Mouse (Mus musculus): ENCODE data around the gene Rasgef1c. TPM values are rescaled to one million over a fixed set of nuclear protein-coding genes. Genes with fewer than 3 reads are reported as not detected.
A peak's percentile ranks its signal among the peaks of the same experiment; 100 is the strongest.

Gene Rasgef1c
- 0.10 and 0.11 TPM in 2 replicates for polyA plus RNA-seq (2016; fragmentation: Nextera tagmentation; extraction: Ambion mirVana)

GRCm38 (mm10) chr11:49901659-49902458, at the start of gene Rasgef1c:
Gene Rasgef1c (plus strand): TSS chr11:49901835.
- peaks cover 10% of the 10 kb centered on the region for H3K4me1 ChIP-seq (replicated peaks)
- H3K4me2 ChIP-seq = peak within 1 kb of the TSS; percentile 100
- H3K9ac ChIP-seq (replicated peaks) = peak within 1 kb of the TSS; percentile 70
- peaks cover 7% of the 10 kb centered on the region for H3K9me3 ChIP-seq
- no peak within 1 kb of the TSS for H3K27ac ChIP-seq
- H3K4me3 ChIP-seq (replicated peaks) = peak within 1 kb of the TSS; percentile 69
- H3K27me3 ChIP-seq = peaks cover 50% of the 10 kb centered on the region
- 2% methylated on average over 99 of the region's 99 CpGs for WGBS
- no peaks in the 10 kb centered on the region for H3K36me3 ChIP-seq
- peak; percentile 70 for ATAC-seq (ENCODE audit: insufficient number of reproducible peaks, insufficient read depth, low FRiP score, low TSS enrichment, low read depth)

GRCm38 (mm10) chr11:49855144-49855543, 46.5 kb upstream of the Rasgef1c start:
- Histone ChIP-seq H3K4me2 (no peak overlapping the region), H3K36me3 (peaks cover 41% of the 10 kb centered on the region), H3K9me3 (no peaks in the 10 kb centered on the region), H3K27ac (no peak overlapping the region), H3K9ac (replicated peaks) (no peak overlapping the region), H3K4me3 (replicated peaks) (no peak overlapping the region), H3K4me1 (replicated peaks) (no peaks in the 10 kb centered on the region), H3K27me3 (no peaks in the 10 kb centered on the region)
- WGBS = 84% methylated on average over 5 of the region's 5 CpGs
- ATAC-seq (ENCODE audit: insufficient number of reproducible peaks, insufficient read depth, low FRiP score, low TSS enrichment, low read depth) = no peak

- H3K9ac ChIP-seq (replicated peaks) = no peak overlapping the region
- no peak overlapping the region for H3K4me2 ChIP-seq
- H3K4me1 ChIP-seq (replicated peaks) = no peaks in the 10 kb centered on the region
- H3K9me3 ChIP-seq = no peaks in the 10 kb centered on the region
- no peaks in the 10 kb centered on the region for H3K27me3 ChIP-seq
- peaks cover 36% of the 10 kb centered on the region for H3K36me3 ChIP-seq
- WGBS = 86% methylated on average over 4 of the region's 4 CpGs
- H3K27ac ChIP-seq = no peak overlapping the region
- ATAC-seq (ENCODE audit: insufficient number of reproducible peaks, insufficient read depth, low FRiP score, low TSS enrichment, low read depth) = no peak
- no peak overlapping the region for H3K4me3 ChIP-seq (replicated peaks)
These were observed 40.5 kb upstream of the Rasgef1c start for GRCm38 (mm10) chr11:49861139-49861538.

- Histone ChIP-seq H3K9me3 (no peaks in the 10 kb centered on the region), H3K4me2 (no peak overlapping the region), H3K9ac (replicated peaks) (no peak overlapping the region), H3K27ac (no peak overlapping the region), H3K4me1 (replicated peaks) (no peaks in the 10 kb centered on the region), H3K4me3 (replicated peaks) (no peak overlapping the region), H3K27me3 (no peaks in the 10 kb centered on the region), H3K36me3 (peaks cover 33% of the 10 kb centered on the region)
- no peak for ATAC-seq (ENCODE audit: insufficient number of reproducible peaks, insufficient read depth, low FRiP score, low TSS enrichment, low read depth)
These were observed 37.7 kb upstream of the Rasgef1c start for GRCm38 (mm10) chr11:49863926-49864325.

- Histone ChIP-seq H3K4me2 (no peak overlapping the region), H3K27ac (no peak overlapping the region), H3K36me3 (peaks cover 53% of the 10 kb centered on the region), H3K4me1 (replicated peaks) (no peaks in the 10 kb centered on the region), H3K9ac (replicated peaks) (no peak overlapping the region), H3K4me3 (replicated peaks) (no peak overlapping the region), H3K27me3 (no peaks in the 10 kb centered on the region), H3K9me3 (no peaks in the 10 kb centered on the region)
- no peak for ATAC-seq (ENCODE audit: insufficient number of reproducible peaks, insufficient read depth, low FRiP score, low TSS enrichment, low read depth)
- WGBS = 82% methylated on average over 5 of the region's 5 CpGs
These were observed 34.3 kb upstream of the Rasgef1c start for GRCm38 (mm10) chr11:49867320-49867719.

- H3K27me3 ChIP-seq = no peaks in the 10 kb centered on the region
These were observed 31.9 kb upstream of the Rasgef1c start for GRCm38 (mm10) chr11:49869762-49870161.

GRCm38 (mm10) chr11:49871914-49872313, 29.7 kb upstream of the Rasgef1c start:
- no peak overlapping the region for H3K4me2 ChIP-seq
- ATAC-seq (ENCODE audit: insufficient number of reproducible peaks, insufficient read depth, low FRiP score, low TSS enrichment, low read depth) = 0 out of 2 replicates have a peak, but pooled peaks have one; percentile 20
- no peak overlapping the region for H3K9ac ChIP-seq (replicated peaks)
- 60% methylated on average over 6 of the region's 6 CpGs for WGBS
- no peak overlapping the region for H3K4me3 ChIP-seq (replicated peaks)
- H3K9me3 ChIP-seq = no peaks in the 10 kb centered on the region
- peaks cover 57% of the 10 kb centered on the region for H3K36me3 ChIP-seq
- no peak overlapping the region for H3K27ac ChIP-seq
- no peaks in the 10 kb centered on the region; the same call in 1 of the 2 replicates for H3K4me1 ChIP-seq (replicated peaks)
- H3K27me3 ChIP-seq = no peaks in the 10 kb centered on the region

More at GRCm38 (mm10) chr11:49869762-49870161, 31.9 kb upstream of the Rasgef1c start:
- Histone ChIP-seq H3K9ac (replicated peaks) (no peak overlapping the region), H3K27ac (no peak overlapping the region), H3K36me3 (peaks cover 60% of the 10 kb centered on the region), H3K4me1 (replicated peaks) (no peaks in the 10 kb centered on the region), H3K9me3 (no peaks in the 10 kb centered on the region), H3K4me3 (replicated peaks) (no peak overlapping the region), H3K4me2 (no peak overlapping the region)
- no peak for ATAC-seq (ENCODE audit: insufficient number of reproducible peaks, insufficient read depth, low FRiP score, low TSS enrichment, low read depth)

GRCm38 (mm10) chr11:49872779-49873178, 28.9 kb upstream of the Rasgef1c start:
- Histone ChIP-seq H3K4me1 (replicated peaks) (no peaks in the 10 kb centered on the region; the same call in 1 of the 2 replicates), H3K9ac (replicated peaks) (no peak overlapping the region), H3K9me3 (no peaks in the 10 kb centered on the region), H3K27me3 (no peaks in the 10 kb centered on the region), H3K27ac (no peak overlapping the region), H3K4me3 (replicated peaks) (no peak overlapping the region), H3K4me2 (no peak overlapping the region), H3K36me3 (peaks cover 49% of the 10 kb centered on the region)
- 90% methylated on average over 6 of the region's 6 CpGs for WGBS
- ATAC-seq (ENCODE audit: insufficient number of reproducible peaks, insufficient read depth, low FRiP score, low TSS enrichment, low read depth) = no peak

GRCm38 (mm10) chr11:49876948-49877817, 24.5 kb upstream of the Rasgef1c start:
- no peak for ATAC-seq (ENCODE audit: insufficient number of reproducible peaks, insufficient read depth, low FRiP score, low TSS enrichment, low read depth)
- WGBS = 91% methylated on average over 8 of the region's 8 CpGs
- peaks cover 55% of the 10 kb centered on the region for H3K36me3 ChIP-seq
- no peaks in the 10 kb centered on the region; the same call in 1 of the 2 replicates for H3K4me1 ChIP-seq (replicated peaks)
- H3K4me2 ChIP-seq = no peak overlapping the region
- H3K27ac ChIP-seq = no peak overlapping the region
- no peak overlapping the region for H3K9ac ChIP-seq (replicated peaks)
- no peaks in the 10 kb centered on the region for H3K27me3 ChIP-seq
- no peak overlapping the region for H3K4me3 ChIP-seq (replicated peaks)
- H3K9me3 ChIP-seq = no peaks in the 10 kb centered on the region

GRCm38 (mm10) chr11:49879950-49880642, 21.5 kb upstream of the Rasgef1c start:
- Histone ChIP-seq H3K27ac (no peak overlapping the region), H3K27me3 (no peaks in the 10 kb centered on the region), H3K4me2 (no peak overlapping the region), H3K9ac (replicated peaks) (no peak overlapping the region), H3K36me3 (peaks cover 55% of the 10 kb centered on the region), H3K9me3 (no peaks in the 10 kb centered on the region), H3K4me1 (replicated peaks) (no peaks in the 10 kb centered on the region; the same call in 1 of the 2 replicates), H3K4me3 (replicated peaks) (no peak overlapping the region)
- 95% methylated on average over 3 of the region's 3 CpGs for WGBS
- no peak for ATAC-seq (ENCODE audit: insufficient number of reproducible peaks, insufficient read depth, low FRiP score, low TSS enrichment, low read depth)

GRCm38 (mm10) chr11:49883394-49883793, 18.2 kb upstream of the Rasgef1c start:
- WGBS = 91% methylated on average over 3 of the region's 3 CpGs
- Histone ChIP-seq H3K36me3 (peaks cover 57% of the 10 kb centered on the region), H3K4me2 (no peak overlapping the region), H3K4me3 (replicated peaks) (no peak overlapping the region), H3K4me1 (replicated peaks) (no peaks in the 10 kb centered on the region), H3K27me3 (no peaks in the 10 kb centered on the region), H3K9ac (replicated peaks) (no peak overlapping the region), H3K27ac (no peak overlapping the region), H3K9me3 (no peaks in the 10 kb centered on the region)
- ATAC-seq (ENCODE audit: insufficient number of reproducible peaks, insufficient read depth, low FRiP score, low TSS enrichment, low read depth) = no peak
